Mouse (Mus musculus) ovary, postnatal 10 days (tissue): ENCODE results near the gene Rasgef1a.

Source experiments
- DNase-seq: peaks from one replicate; pipeline ENCODE4 v3.0.0; 2022; ENCODE audit warnings: low spot score

Rasgef1a gene

GRCm38 (mm10) chr6:118027036-118027435 is 15.8 kb downstream of the Rasgef1a start:
- no peak for DNase-seq

GRCm38 (mm10) chr6:118031467-118031866 is 20.2 kb downstream of the Rasgef1a start:
- DNase-seq: no peak

- DNase-seq: no peak
Observed at GRCm38 (mm10) chr6:118035639-118036038, 24.4 kb downstream of the Rasgef1a start.

- DNase-seq: no peak
Observed at GRCm38 (mm10) chr6:118036118-118036805, 25.0 kb downstream of the Rasgef1a start.

GRCm38 (mm10) chr6:118036866-118037265 is 25.6 kb downstream of the Rasgef1a start:
- DNase-seq: no peak

GRCm38 (mm10) chr6:118045180-118045579 is 33.9 kb downstream of the Rasgef1a start:
- DNase-seq: no peak

GRCm38 (mm10) chr6:118045892-118046291 is 34.7 kb downstream of the Rasgef1a start:
- DNase-seq: no peak

- DNase-seq: no peak
Observed at GRCm38 (mm10) chr6:118046511-118046910, 35.3 kb downstream of the Rasgef1a start.

- no peak for DNase-seq
Observed at GRCm38 (mm10) chr6:118046924-118047323, 35.7 kb downstream of the Rasgef1a start.

- no peak for DNase-seq
Observed at GRCm38 (mm10) chr6:118047811-118048505, 36.7 kb downstream of the Rasgef1a start.

- no peak for DNase-seq
Observed at GRCm38 (mm10) chr6:118049776-118050175, 38.5 kb downstream of the Rasgef1a start.

- no peak for DNase-seq
Observed at GRCm38 (mm10) chr6:118051474-118051873, 40.2 kb downstream of the Rasgef1a start.

GRCm38 (mm10) chr6:118055209-118055608 is 44.0 kb downstream of the Rasgef1a start:
- DNase-seq: no peak

GRCm38 (mm10) chr6:118061266-118061665 is 50.0 kb downstream of the Rasgef1a start:
- DNase-seq: no peak

GRCm38 (mm10) chr6:118063266-118063665 is 52.0 kb downstream of the Rasgef1a start:
- no peak for DNase-seq

GRCm38 (mm10) chr6:118064968-118065530 is 53.8 kb downstream of the Rasgef1a start:
- DNase-seq: no peak

GRCm38 (mm10) chr6:118065837-118066198 is 54.6 kb downstream of the Rasgef1a start:
- DNase-seq: no peak

- no peak for DNase-seq
Observed at GRCm38 (mm10) chr6:118066199-118067081, 55.2 kb downstream of the Rasgef1a start.

GRCm38 (mm10) chr6:118067720-118068119 is 56.5 kb downstream of the Rasgef1a start:
- DNase-seq: no peak

GRCm38 (mm10) chr6:118070321-118071012 is 59.2 kb downstream of the Rasgef1a start:
- no peak for DNase-seq

GRCm38 (mm10) chr6:118071013-118071350 is 59.7 kb downstream of the Rasgef1a start:
- DNase-seq: no peak

GRCm38 (mm10) chr6:118071416-118071815 is 60.2 kb downstream of the Rasgef1a start:
- no peak for DNase-seq
